Mouse (Mus musculus) myocyte (in vitro differentiated cells): ENCODE measurements around the gene Hcfc1. TPM values are rescaled to one million over a fixed set of nuclear protein-coding genes. Genes with fewer than 3 reads are reported as not detected.

Experiments
- H3K27me3 ChIP-seq: one replicate; pipeline ENCODE4 v1.6.1; 2011; ENCODE audit not compliant: control insufficient read depth, insufficient read depth, insufficient read length
- H3K36me3 ChIP-seq: one replicate; pipeline ENCODE4 v1.6.1; 2011; ENCODE audit not compliant: control insufficient read depth, insufficient read depth
- H3K4me2 ChIP-seq: one replicate; pipeline ENCODE4 v1.6.1; 2011; ENCODE audit warnings: low read depth, control low read depth
- H3K4me3 ChIP-seq: one replicate; pipeline ENCODE4 v1.5.1; 2011; ENCODE audit warnings: mild to moderate bottlenecking, control low read depth, moderate library complexity
- H3K79me2 ChIP-seq: one replicate; pipeline ENCODE4 v1.6.1; 2011; ENCODE audit not compliant: control insufficient read depth, insufficient read depth
- H3ac ChIP-seq: one replicate; pipeline ENCODE4 v1.6.1; 2011; ENCODE audit not compliant: control insufficient read depth, insufficient read length
- CEBPB ChIP-seq: IDR thresholded peaks from 2 replicates; pipeline ENCODE4 v1.6.1; 2011; ENCODE audit warnings: mild to moderate bottlenecking, moderate library complexity; ENCODE audit not compliant: poor library complexity, insufficient read depth, severe bottlenecking
- E2F4 ChIP-seq: IDR thresholded peaks from one replicate; pipeline ENCODE4 v1.6.1; 2011; ENCODE audit warnings: mild to moderate bottlenecking, control low read depth, moderate library complexity; ENCODE audit not compliant: insufficient read depth
- MAX ChIP-seq: IDR thresholded peaks from one replicate; pipeline ENCODE4 v1.6.1; 2011; ENCODE audit warnings: low read depth, mild to moderate bottlenecking, control low read depth
- MYOD1 ChIP-seq, 3 experiments: IDR thresholded peaks; one replicate each; pipeline ENCODE4 v1.6.1; 2011; ENCODE audit warnings: control low read depth in 2 of 3, low read depth in 2 of 3, mild to moderate bottlenecking in 2 of 3, moderate library complexity in 1 of 3; ENCODE audit not compliant: insufficient read length in 2 of 3, control insufficient read depth in 1 of 3
- MYOG ChIP-seq, 3 experiments: IDR thresholded peaks; one replicate each; pipeline ENCODE4 v1.6.1; 2011; ENCODE audit warnings: control low read depth in 2 of 3, low read depth in 2 of 3, mild to moderate bottlenecking in 2 of 3; ENCODE audit not compliant: insufficient read length in 2 of 3, control insufficient read depth in 1 of 3, insufficient read depth in 1 of 3
- POLR2A ChIP-seq: IDR thresholded peaks from one replicate; pipeline ENCODE4 v1.6.1; 2011; ENCODE audit warnings: low read depth, mild to moderate bottlenecking, control low read depth, moderate library complexity; ENCODE audit not compliant: insufficient read length
- POLR2AphosphoS2 ChIP-seq: IDR thresholded peaks from one replicate; pipeline ENCODE4 v1.6.1; 2011; ENCODE audit warnings: low read depth, control low read depth; ENCODE audit not compliant: insufficient read length
- REST ChIP-seq: IDR thresholded peaks from one replicate; pipeline ENCODE4 v1.6.1; 2011; ENCODE audit warnings: mild to moderate bottlenecking, control low read depth, moderate library complexity; ENCODE audit not compliant: insufficient read depth, insufficient read length
- SRF ChIP-seq: IDR thresholded peaks from one replicate; pipeline ENCODE4 v1.6.1; 2011; ENCODE audit warnings: low read depth; ENCODE audit not compliant: control insufficient read depth, insufficient read length
- TCF12 ChIP-seq: IDR thresholded peaks from one replicate; pipeline ENCODE4 v1.6.1; 2011; ENCODE audit warnings: mild to moderate bottlenecking, control low read depth; ENCODE audit not compliant: poor library complexity, insufficient read depth, severe bottlenecking
- TCF3 ChIP-seq: IDR thresholded peaks from one replicate; pipeline ENCODE4 v1.6.1; 2011; ENCODE audit warnings: low read depth, control low read depth; ENCODE audit not compliant: insufficient read length
- USF1 ChIP-seq: IDR thresholded peaks from one replicate; pipeline ENCODE4 v1.6.1; 2011; ENCODE audit warnings: low read depth, mild to moderate bottlenecking, control low read depth, moderate library complexity
- polyA plus RNA-seq: library from polyadenylated mRNA; unstranded; fragments of >200 nt; fragmentation: generic; extraction: Trizol; gene quantifications from one replicate; pipeline ENCODE4 v1.2.1, GENCODE M21; 2012; ENCODE audit warnings: missing spikeins

The Hcfc1 gene
- polyA plus RNA-seq, 1 experiment = 38.1 TPM

- Histone ChIP-seq H3K79me2 (peaks cover under 1% of the 10 kb centered on the region), H3ac (no peak overlapping the region), H3K4me3 (no peak overlapping the region), H3K4me2 (no peak overlapping the region), H3K27me3 (no peaks in the 10 kb centered on the region), H3K36me3 (peaks cover 8% of the 10 kb centered on the region)
- TF ChIP-seq POLR2AphosphoS2 = no peak
- no peak for TF ChIP-seq POLR2A
- peak in 2 of 3 experiments; percentile 89 to 98 for TF ChIP-seq MYOG (IDR thresholded peaks at IDR 0.05; ENCODE audit: control insufficient read depth in 1 of 3, insufficient read depth in 1 of 3, insufficient read length in 2 of 3, low read depth in 2 of 3)
- TF ChIP-seq TCF3 = no peak
- no peak for TF ChIP-seq E2F4
- peak; percentile 43 for TF ChIP-seq TCF12
- no peak for TF ChIP-seq REST
- no peak for TF ChIP-seq CEBPB
- TF ChIP-seq SRF = no peak
- TF ChIP-seq USF1 = no peak
- peak in 2 of 3 experiments; percentile 56 to 92 for TF ChIP-seq MYOD1 (IDR thresholded peaks at IDR 0.05; ENCODE audit: control insufficient read depth in 1 of 3, insufficient read length in 2 of 3, low read depth in 2 of 3)
- no peak for TF ChIP-seq MAX
Measured at GRCm38 (mm10) chrX:73954988-73955387, 11.2 kb downstream of the Hcfc1 start.

GRCm38 (mm10) chrX:73952603-73953002, 13.6 kb downstream of the Hcfc1 start:
- no peaks in the 10 kb centered on the region for H3K27me3 ChIP-seq
- no peak for TF ChIP-seq TCF3
- TF ChIP-seq MYOD1 (IDR thresholded peaks at IDR 0.05; ENCODE audit: control insufficient read depth in 1 of 3, insufficient read length in 2 of 3, low read depth in 2 of 3) = peak in 1 of 3 experiments; percentile 61
- TF ChIP-seq USF1 = no peak
- no peak overlapping the region for H3K4me3 ChIP-seq
- H3K36me3 ChIP-seq = peaks cover 9% of the 10 kb centered on the region
- H3K79me2 ChIP-seq = no peaks in the 10 kb centered on the region
- no peak overlapping the region for H3K4me2 ChIP-seq
- H3ac ChIP-seq = no peak overlapping the region

GRCm38 (mm10) chrX:73949341-73949740, 16.8 kb downstream of the Hcfc1 start:
- TF ChIP-seq MYOG (IDR thresholded peaks at IDR 0.05; ENCODE audit: control insufficient read depth in 1 of 3, insufficient read depth in 1 of 3, insufficient read length in 2 of 3, low read depth in 2 of 3) = no peak
- no peak for TF ChIP-seq MAX
- no peak for TF ChIP-seq POLR2A
- no peak for TF ChIP-seq MYOD1 (IDR thresholded peaks at IDR 0.05; ENCODE audit: control insufficient read depth in 1 of 3, insufficient read length in 2 of 3, low read depth in 2 of 3)
- TF ChIP-seq SRF = no peak
- TF ChIP-seq REST = no peak
- Histone ChIP-seq H3ac (no peak overlapping the region), H3K79me2 (no peaks in the 10 kb centered on the region), H3K4me3 (no peak overlapping the region), H3K36me3 (peaks cover 15% of the 10 kb centered on the region), H3K27me3 (no peaks in the 10 kb centered on the region), H3K4me2 (no peak overlapping the region)

GRCm38 (mm10) chrX:73948647-73949046, 17.5 kb downstream of the Hcfc1 start:
- Histone ChIP-seq H3K79me2 (no peaks in the 10 kb centered on the region), H3K36me3 (peaks cover 15% of the 10 kb centered on the region), H3K4me2 (no peak overlapping the region), H3K4me3 (no peak overlapping the region), H3K27me3 (no peaks in the 10 kb centered on the region), H3ac (no peak overlapping the region)
- TF ChIP-seq POLR2AphosphoS2 = no peak
- TF ChIP-seq SRF = peak; percentile 84
- no peak for TF ChIP-seq CEBPB
- TF ChIP-seq TCF12 = no peak
- no peak for TF ChIP-seq MAX
- TF ChIP-seq MYOD1 (IDR thresholded peaks at IDR 0.05; ENCODE audit: control insufficient read depth in 1 of 3, insufficient read length in 2 of 3, low read depth in 2 of 3) = no peak
- no peak for TF ChIP-seq REST
- no peak for TF ChIP-seq POLR2A

GRCm38 (mm10) chrX:73946896-73947295, 19.3 kb downstream of the Hcfc1 start:
- Histone ChIP-seq H3K27me3 (no peaks in the 10 kb centered on the region), H3K79me2 (no peaks in the 10 kb centered on the region), H3K4me3 (no peak overlapping the region), H3K36me3 (peaks cover 16% of the 10 kb centered on the region), H3ac (no peak overlapping the region), H3K4me2 (no peak overlapping the region)
- TF ChIP-seq MYOD1 (IDR thresholded peaks at IDR 0.05; ENCODE audit: control insufficient read depth in 1 of 3, insufficient read length in 2 of 3, low read depth in 2 of 3) = no peak
- TF ChIP-seq CEBPB = no peak
- TF ChIP-seq TCF12 = no peak
- TF ChIP-seq USF1 = no peak
- no peak for TF ChIP-seq POLR2AphosphoS2
- TF ChIP-seq MYOG (IDR thresholded peaks at IDR 0.05; ENCODE audit: control insufficient read depth in 1 of 3, insufficient read depth in 1 of 3, insufficient read length in 2 of 3, low read depth in 2 of 3) = no peak
- TF ChIP-seq REST = no peak
- TF ChIP-seq MAX = no peak
- TF ChIP-seq SRF = no peak
- TF ChIP-seq POLR2A = no peak
- TF ChIP-seq TCF3 = no peak
- TF ChIP-seq E2F4 = no peak
